Mouse (Mus musculus): Measurements from ENCODE around the gene Spsb1.

GRCm38 (mm10) chr4:150003021-150003580, 48.3 kb upstream of the Spsb1 start:
- TF ChIP-seq CTCF (IDR thresholded peaks at IDR 0.05; ENCODE audit: insufficient read depth, low read length) = no peak
- TF ChIP-seq POLR2A (IDR thresholded peaks at IDR 0.05; ENCODE audit: borderline replicate concordance, extremely low read depth, low read depth, low read length) = peak; percentile 36; the same call in 1 of the 2 replicates

Measured in lung, adult 2 months (tissue).